Mouse (Mus musculus): ENCODE results near the gene Cd2bp2. TPM values are rescaled to one million over a fixed set of nuclear protein-coding genes. Genes with fewer than 3 reads are reported as not detected.

Cd2bp2 gene
- total and polyA plus RNA-seq, 3 experiments = 56.7 to 64.8 TPM; not detected in 1

- TF ChIP-seq HCFC1 (IDR thresholded peaks at IDR 0.05; ENCODE audit: low read depth, low read length) (peak; percentile 78), POLR2AphosphoS2 (IDR thresholded peaks at IDR 0.05; ENCODE audit: low read length) (no peak; the same call in 1 of the 2 replicates), ELF1 (IDR thresholded peaks at IDR 0.05; ENCODE audit: low read depth, low read length) (peak; percentile 81), MXI1 (IDR thresholded peaks at IDR 0.05; ENCODE audit: low read depth, low read length) (peak; percentile 67; the same call in 1 of the 2 replicates)
These were observed 36.9 kb upstream of the Cd2bp2 start, which contains the start of the genes Zfp553 and Sept1 (continued) for GRCm38 (mm10) chr7:127232622-127233367.

GRCm38 (mm10) chr7:127231826-127232621 is 36.2 kb upstream of the Cd2bp2 start:
- Histone ChIP-seq H3K36me3 (ENCODE audit: control insufficient read depth in 1 of 2, insufficient read depth in 2 of 2, low read length in 2 of 2) (peaks cover 0 to 14% of the 10 kb centered on the region in 2 experiments; a peak in 3 of 4 replicates), H3K4me3 (ENCODE audit: control insufficient read depth in 1 of 2, insufficient read depth in 1 of 2, low read depth in 2 of 2, low read length in 2 of 2) (peak overlapping the region; percentile 80 to 83), H3K9me3 (replicated peaks; ENCODE audit: insufficient read depth, low read length) (no peaks in the 10 kb centered on the region), H3K4me1 (ENCODE audit: control insufficient read depth in 1 of 2, insufficient read depth in 2 of 2, low read length in 2 of 2) (peaks cover 2 to 20% of the 10 kb centered on the region in 2 experiments; a peak in 3 of 4 replicates), H3K79me2 (ENCODE audit: control insufficient read depth, insufficient read depth, low read length, poor library complexity) (peaks cover 37% of the 10 kb centered on the region), H3K27ac (ENCODE audit: control insufficient read depth, low read depth, low read length) (peak overlapping the region; percentile 74), H3K9ac (ENCODE audit: control insufficient read depth, low read depth, low read length, poor library complexity, severe bottlenecking) (peak overlapping the region; percentile 94), H3K27me3 (ENCODE audit: control insufficient read depth in 1 of 2, insufficient read depth in 2 of 2, low read length in 2 of 2) (no peaks in the 10 kb centered on the region)
- no peak for DNase-seq (ENCODE audit: low read depth, low spot score)
- TF ChIP-seq MXI1 (IDR thresholded peaks at IDR 0.05; ENCODE audit: low read depth, low read length) (peak; percentile 56; the same call in 1 of the 2 replicates), MYC (IDR thresholded peaks at IDR 0.05; ENCODE audit: low read depth, low read length) (peak; percentile 68; the same call in 1 of the 2 replicates), KAT2A (conservative IDR thresholded peaks at IDR 0.05; ENCODE audit: low read depth, low read length) (no peak), ZNF384 (IDR thresholded peaks at IDR 0.05; ENCODE audit: low read depth, low read length) (peak; percentile 64), SIN3A (IDR thresholded peaks at IDR 0.05; ENCODE audit: low read length) (peak; percentile 59; the same call in 1 of the 2 replicates), ZMIZ1 (IDR thresholded peaks at IDR 0.05; ENCODE audit: low read depth, low read length) (peak; percentile 84), RCOR1 (IDR thresholded peaks at IDR 0.05; ENCODE audit: low read depth, low read length) (no peak), ZKSCAN1 (IDR thresholded peaks at IDR 0.05; ENCODE audit: low read depth, low read length) (no peak), MAX (IDR thresholded peaks at IDR 0.05; ENCODE audit: low read length) (peak; percentile 42), JUND (IDR thresholded peaks at IDR 0.05; ENCODE audit: low read depth, low read length) (no peak), USF2 (IDR thresholded peaks at IDR 0.05; ENCODE audit: borderline replicate concordance in 1 of 2, insufficient read depth in 1 of 2, low read depth in 1 of 2, low read length in 2 of 2) (no peak), EP300 (IDR thresholded peaks at IDR 0.05; ENCODE audit: low read depth in 1 of 2, low read length in 2 of 2) (peak in 1 of 2 experiments; percentile 18; a peak in 3 of 4 replicates), UBTF (IDR thresholded peaks at IDR 0.05; ENCODE audit: borderline replicate concordance, insufficient read depth, low read depth, low read length) (no peak), CHD1 (IDR thresholded peaks at IDR 0.05; ENCODE audit: low read depth, low read length) (peak; percentile 92; the same call in 1 of the 2 replicates), ELF1 (IDR thresholded peaks at IDR 0.05; ENCODE audit: low read depth, low read length) (no peak), NELFE (IDR thresholded peaks at IDR 0.05; ENCODE audit: low read depth, low read length) (no peak), MEF2A (IDR thresholded peaks at IDR 0.05; ENCODE audit: extremely low read depth, insufficient replicate concordance, low read depth, low read length, poor library complexity, severe bottlenecking) (no peak), GABPA (IDR thresholded peaks at IDR 0.05; ENCODE audit: low read depth, low read length) (no peak), TCF12 (IDR thresholded peaks at IDR 0.05; ENCODE audit: low read depth, low read length) (no peak), E2F4 (IDR thresholded peaks at IDR 0.05; ENCODE audit: borderline replicate concordance, low read depth, low read length) (no peak), MAZ (IDR thresholded peaks at IDR 0.05; ENCODE audit: low read depth, low read length) (no peak), MAFK (IDR thresholded peaks at IDR 0.05; ENCODE audit: borderline replicate concordance, low read depth, low read length) (no peak), NRF1 (IDR thresholded peaks at IDR 0.05; ENCODE audit: insufficient read depth, low read depth, low read length, poor library complexity, severe bottlenecking) (no peak), BHLHE40 (IDR thresholded peaks at IDR 0.05; ENCODE audit: borderline replicate concordance, low read depth, low read length) (no peak)

Measured in MEL (cell line).